Mouse (Mus musculus) adrenal gland (tissue): ENCODE data around the gene Ufsp2.

ENCODE experiments used
- intact Hi-C: fragments of 180-260 bp; cut with DNase I; formaldehyde crosslinking; loops from one replicate; pipeline ENCODE4 v1.15.1; 2025

The Ufsp2 gene

DNA sequence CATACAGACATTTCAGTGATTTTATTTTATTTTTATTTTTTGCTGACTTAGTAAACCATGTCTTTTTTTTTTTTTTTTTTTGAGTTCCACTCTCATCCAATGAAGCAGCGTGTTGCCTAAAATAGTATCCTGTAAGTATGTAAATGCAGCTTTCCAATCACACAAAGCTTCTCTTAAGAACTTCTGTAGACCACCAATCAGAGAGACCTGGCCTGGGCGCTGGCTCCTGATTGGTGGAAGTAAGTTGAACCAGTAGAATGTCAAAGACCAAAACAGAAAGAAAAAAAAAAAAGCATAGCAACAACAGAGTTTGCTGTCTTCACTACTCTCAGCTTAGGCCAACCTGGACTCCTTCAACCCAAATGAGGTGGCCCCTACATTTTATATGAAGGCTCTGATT, 35.0 kb downstream of the Ufsp2 start:
- intact Hi-C loops: no loop called here

DNA sequence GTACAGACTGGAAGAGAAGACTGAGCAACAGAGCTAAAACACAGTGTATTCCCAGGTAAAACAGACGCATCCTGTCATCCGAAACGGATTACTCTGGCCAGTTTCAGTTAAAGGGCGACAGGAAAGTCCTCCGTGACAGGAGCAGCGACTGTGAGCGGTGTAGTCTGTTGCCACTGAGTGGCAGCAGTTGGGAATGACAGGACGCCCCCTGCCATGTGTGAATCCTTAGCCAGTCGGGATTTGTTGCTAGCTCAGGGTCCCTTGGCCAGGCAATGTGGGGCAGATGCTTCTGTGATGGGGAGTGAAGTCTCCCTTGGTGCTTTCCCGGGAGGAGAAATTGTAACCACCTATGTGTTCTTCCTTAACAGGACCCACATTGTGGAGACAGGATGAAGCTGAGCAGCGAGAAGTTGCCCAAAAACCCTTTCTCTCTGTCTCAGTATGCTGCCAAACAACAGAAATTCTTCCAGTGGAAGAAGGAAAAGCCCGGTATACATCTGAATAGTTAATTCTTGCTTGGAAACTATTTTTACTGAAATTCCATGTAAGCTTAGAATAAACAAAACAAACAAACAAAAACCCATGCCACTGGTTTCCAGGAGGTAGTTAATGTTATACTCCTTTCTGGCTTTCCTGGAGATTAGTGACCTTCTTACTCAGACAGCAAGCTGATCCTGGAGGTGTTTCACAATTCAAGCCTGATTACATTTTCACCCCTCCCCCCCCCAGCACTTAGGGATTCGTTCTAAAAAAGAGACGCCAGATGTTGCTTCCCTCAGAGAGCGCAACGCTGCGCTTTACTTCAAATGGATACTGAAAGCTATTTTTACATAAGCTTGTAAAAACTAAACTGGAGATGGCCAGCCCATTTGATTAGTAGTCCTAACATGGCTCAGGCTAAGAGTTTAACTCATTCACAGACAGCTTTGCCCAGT, 35.7 kb downstream of the Ufsp2 start:
- intact Hi-C loops: no loop called here

DNA sequence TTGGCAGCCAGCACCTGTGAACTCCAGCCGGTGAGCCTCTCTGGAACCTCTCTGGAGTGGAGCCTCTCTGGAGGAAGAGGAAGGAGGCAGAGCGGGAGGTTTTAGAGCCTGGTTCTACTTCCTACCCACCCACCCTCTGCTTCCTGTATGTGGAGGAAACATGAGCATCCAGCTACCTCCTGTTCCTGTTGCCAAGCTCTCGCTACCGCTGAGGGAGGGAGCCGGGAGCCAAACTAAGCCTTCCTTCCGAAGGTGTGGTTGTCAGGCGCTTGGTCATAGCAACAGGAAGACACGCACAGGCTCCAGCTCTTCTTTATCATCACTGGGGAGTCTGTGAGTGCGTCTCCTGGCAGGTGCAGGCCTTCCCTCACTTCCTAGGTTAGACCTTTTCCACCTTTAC, 46.9 kb downstream of the Ufsp2 start:
- intact Hi-C loops: no loop called here

DNA sequence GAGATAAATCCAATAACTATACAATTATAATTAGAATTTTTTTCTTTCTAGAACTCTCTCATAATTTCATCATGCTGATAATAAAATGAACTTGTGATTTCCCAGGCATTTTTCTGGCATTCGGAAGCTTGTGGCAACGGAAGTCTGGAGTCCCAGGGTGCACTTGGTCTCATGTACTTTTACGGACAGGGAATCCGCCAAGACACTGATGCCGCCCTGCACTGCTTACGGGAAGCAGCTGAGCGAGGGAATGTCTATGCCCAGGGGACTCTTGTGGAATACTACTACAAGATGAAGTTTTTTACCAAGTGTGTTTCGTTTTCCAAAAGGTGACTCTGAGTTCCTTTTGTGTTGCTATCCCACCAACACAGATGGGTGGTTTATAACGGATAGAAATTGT, 47.4 kb downstream of the Ufsp2 start:
- intact Hi-C loops: no loop called here

DNA sequence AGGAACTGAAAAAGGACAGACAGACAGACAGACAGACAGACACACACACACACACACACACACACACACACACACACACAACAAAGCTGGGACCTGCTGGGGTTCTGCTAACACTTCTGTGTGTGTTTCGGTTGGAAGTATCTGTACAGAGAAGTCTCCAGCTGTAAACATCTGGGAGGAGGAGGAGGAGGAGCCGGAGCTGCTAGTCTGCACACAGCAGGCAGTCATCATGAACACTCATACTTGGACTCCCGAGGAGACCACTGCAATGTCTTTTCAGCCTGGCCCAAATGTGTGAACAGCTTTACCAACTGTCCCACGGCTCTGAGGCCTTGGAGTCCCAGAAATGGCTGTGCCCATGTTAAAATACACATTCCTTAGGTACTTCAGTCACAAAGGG, 49.1 kb downstream of the Ufsp2 start:
- intact Hi-C loops: no loop called here

DNA sequence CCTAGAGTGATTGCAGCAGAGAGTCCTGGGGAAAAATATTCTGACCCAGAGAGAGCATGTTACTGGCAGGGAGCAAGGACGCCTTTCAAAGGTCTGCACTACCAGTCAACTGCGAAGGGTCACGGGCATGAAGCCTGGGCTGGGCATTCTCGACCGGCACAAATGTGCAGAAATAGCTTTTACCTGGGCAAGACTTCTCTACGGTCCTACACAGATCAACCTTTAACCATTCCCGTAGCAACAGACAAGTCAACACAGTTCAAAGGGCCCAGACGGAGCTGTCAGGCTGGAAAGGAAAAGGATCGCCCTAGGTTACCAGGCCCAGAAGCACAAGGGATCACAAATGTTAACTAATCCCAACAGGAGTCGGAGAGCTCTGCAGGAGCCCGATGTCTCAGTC, 60.9 kb downstream of the Ufsp2 start:
- intact Hi-C loops: no loop called here

DNA sequence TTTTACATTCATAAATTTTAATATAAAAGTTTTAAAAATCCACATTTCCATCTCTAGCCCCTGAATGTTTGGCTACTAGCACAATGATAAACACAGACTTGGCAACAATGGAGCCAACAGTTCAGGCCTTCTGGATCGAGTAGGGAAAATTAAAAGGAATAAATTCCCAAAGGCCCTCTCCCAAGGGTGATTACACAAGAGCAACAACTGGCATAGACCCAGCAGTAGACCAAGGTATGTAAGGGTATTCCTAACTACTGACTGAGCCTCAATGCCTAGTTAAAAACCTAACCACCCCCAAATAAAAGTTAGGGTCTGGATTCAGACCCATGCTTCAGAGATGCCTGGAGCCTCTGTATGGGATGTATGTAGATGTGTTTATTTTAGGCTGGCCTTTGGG, 64.3 kb downstream of the Ufsp2 start:
- intact Hi-C loops: no loop called here

DNA sequence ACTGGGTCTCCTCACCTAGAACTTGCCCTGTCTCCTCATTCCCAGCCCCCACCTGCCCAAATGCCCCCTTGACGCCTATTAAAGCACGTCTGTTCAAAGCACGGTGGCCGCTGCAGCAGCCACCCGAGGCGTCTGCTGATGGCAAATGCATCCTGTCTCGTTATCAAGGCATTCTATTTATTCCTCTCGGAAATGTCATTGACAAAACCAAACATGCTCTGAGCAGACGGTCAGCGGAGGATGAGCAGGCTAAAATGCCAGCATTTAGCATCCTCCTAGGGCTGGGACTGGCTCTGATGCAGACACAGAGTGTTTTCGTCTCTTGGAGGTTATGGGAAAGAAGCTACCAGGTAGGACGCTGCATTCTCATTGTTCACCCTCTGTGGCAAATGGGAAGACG, 64.9 kb downstream of the Ufsp2 start:
- intact Hi-C loops: no loop called here
